Mouse (Mus musculus) G1E (cell line): Measurements from ENCODE around the gene Rnf157.

Source experiments
- CTCF ChIP-seq: IDR thresholded peaks from 2 replicates; pipeline ENCODE4 v1.5.1; 2012; ENCODE audit warnings: low read depth, low read length, inconsistent platforms, mixed read lengths
- TAL1 ChIP-seq: conservative IDR thresholded peaks from 2 replicates; pipeline ENCODE4 v1.6.1; 2012; ENCODE audit warnings: low read depth, low read length, inconsistent platforms, mixed read lengths

DNA sequence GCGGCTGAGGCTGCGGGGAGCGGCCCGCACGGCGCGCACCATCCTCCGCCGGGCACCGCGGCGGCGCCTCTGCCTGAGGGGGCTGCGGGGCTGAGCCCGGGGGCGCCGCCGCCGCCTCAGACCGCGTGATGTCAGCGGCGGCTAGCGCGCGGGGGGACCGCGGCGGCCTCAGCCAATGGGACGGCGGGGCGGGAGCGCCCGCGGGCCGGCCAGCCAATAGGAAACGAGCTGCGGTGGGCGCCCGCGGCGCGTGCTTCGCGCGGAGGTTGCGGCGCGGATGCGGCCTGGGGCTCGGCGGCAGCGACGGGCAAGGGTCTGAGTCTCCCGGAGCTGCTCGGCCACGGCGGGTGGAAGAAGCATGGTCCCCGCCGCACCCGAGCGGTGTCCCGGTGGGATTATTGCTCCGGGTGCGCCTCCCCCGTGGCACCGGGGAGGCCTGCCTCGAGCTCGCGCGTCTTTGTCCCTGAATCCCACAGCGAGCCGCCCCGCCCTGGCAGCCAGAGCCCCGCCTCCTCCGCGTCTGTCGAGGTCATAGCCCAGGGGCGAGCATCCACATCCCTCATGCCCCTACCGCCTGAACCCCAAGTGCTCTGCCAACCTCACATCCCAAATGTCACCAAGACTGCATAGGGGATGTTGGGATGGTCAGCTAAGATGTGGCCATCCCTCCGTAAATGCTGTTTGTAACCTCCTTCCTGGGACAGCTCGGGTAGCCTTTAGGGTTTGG is at the start of gene Rnf157:
- TF ChIP-seq CTCF (no peak), TAL1 (no peak)
